ENCODE assay signal across 12 mouse cellular contexts in the genomic region with DNA sequence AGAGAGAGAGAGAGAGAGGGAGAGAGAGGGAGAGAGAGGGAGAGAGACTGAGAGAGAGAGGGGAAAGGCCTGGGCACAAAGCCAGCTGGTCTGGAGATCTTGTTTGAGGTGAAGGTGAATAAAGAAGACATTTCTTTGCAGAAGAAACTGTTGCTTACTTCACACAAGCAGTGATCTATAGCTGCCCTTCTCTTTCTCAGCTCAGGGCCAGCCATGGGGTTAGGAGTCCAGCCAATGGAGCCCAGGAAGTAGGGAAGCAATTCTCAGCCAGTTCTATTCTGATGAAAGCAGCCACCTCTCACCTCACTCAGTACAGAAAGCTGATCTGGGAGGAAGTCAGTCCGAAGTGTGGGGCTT. TPM values are rescaled to one million over a fixed set of nuclear protein-coding genes. Genes with fewer than 3 reads are reported as not detected.
A peak's percentile ranks its signal among the peaks of the same experiment; 100 is the strongest.
DNase-seq lines count a peak whose midpoint lies in the region; ATAC-seq and TF ChIP-seq lines count a peak whose summit lies in the region.
"Had no signal": no experiment of that assay in that cellular context is flagged by ENCODE, and none has a peak within 500 bp of the region (broad histone marks: within the 10 kb centered on the region; RNA-seq: fewer than 3 reads in every experiment).

No protein-coding gene starts in this region.

- TF ChIP-seq EP300 in lung, postnatal 0 days (IDR thresholded peaks at IDR 0.05): no peak

- ATAC-seq in lung, embryonic 14.5 days (ENCODE audit: insufficient read depth): no peak
- ATAC-seq in lung, postnatal 0 days: no peak
- ATAC-seq in intestine, postnatal 0 days: no peak
- ATAC-seq: Patski had no signal

- no peak overlapping the region for H3K4me3 ChIP-seq in lung, embryonic 14.5 days (ENCODE audit: low read depth, low read length)
- H3K4me3 ChIP-seq in lung, postnatal 0 days (ENCODE audit: low read depth, low read length): no peak overlapping the region
- H3K4me3 ChIP-seq in embryonic facial prominence, embryonic 10.5 days: no peak overlapping the region
- no peak overlapping the region for H3K4me3 ChIP-seq in intestine, postnatal 0 days (ENCODE audit: low read depth, low read length)
- H3K4me3 ChIP-seq: forebrain, embryonic 12.5 days; heart, embryonic 15.5 days had no signal

- DNase-seq in cerebellum, postnatal 14 days: peak; percentile 5 to 26
- DNase-seq in cerebellum, adult 9-11 months: no peak
- peak; percentile 4 for DNase-seq in lung, embryonic 14.5 days
- no peak for DNase-seq in lung, postnatal 0 days (ENCODE audit: low spot score)
- DNase-seq in embryonic facial prominence, embryonic 10.5 days (ENCODE audit: low spot score): no peak
- peak; percentile 26 for DNase-seq in neural tube, embryonic 10.5 days (ENCODE audit: extremely low spot score, low spot score)
- no peak for DNase-seq in natural killer cell, adult 2 months (ENCODE audit: low spot score in 2 of 2)

- no peaks in the 10 kb centered on the region for H3K4me1 ChIP-seq in lung, embryonic 14.5 days (ENCODE audit: insufficient read depth)
- no peaks in the 10 kb centered on the region for H3K4me1 ChIP-seq in lung, postnatal 0 days (ENCODE audit: insufficient read depth, low read depth, low read length)
- H3K4me1 ChIP-seq in embryonic facial prominence, embryonic 10.5 days: 0 out of 2 replicates have a peak, but pooled peaks cover 11% of the 10 kb centered on the region
- H3K4me1 ChIP-seq in intestine, postnatal 0 days (replicated peaks; ENCODE audit: control insufficient read depth, insufficient read depth, low read length): no peaks in the 10 kb centered on the region
- H3K4me1 ChIP-seq: heart, embryonic 15.5 days had no signal

- WGBS in lung, embryonic 14.5 days: 21% methylated on average over 1 of the region's 1 CpGs
- 15% methylated on average over 1 of the region's 1 CpGs for WGBS in lung, postnatal 0 days
- WGBS in embryonic facial prominence, embryonic 10.5 days: 28% methylated on average over 1 of the region's 1 CpGs
- WGBS in intestine, postnatal 0 days: 36% methylated on average over 1 of the region's 1 CpGs

- no peak overlapping the region for H3K4me2 ChIP-seq in lung, embryonic 14.5 days
- no peak overlapping the region for H3K4me2 ChIP-seq in lung, postnatal 0 days (replicated peaks; ENCODE audit: low read depth, low read length)
- no peak overlapping the region for H3K4me2 ChIP-seq in intestine, postnatal 0 days (replicated peaks; ENCODE audit: low read depth)
- H3K4me2 ChIP-seq: forebrain, embryonic 12.5 days; heart, embryonic 15.5 days; liver, embryonic 11.5 days had no signal

- H3K9me3 ChIP-seq in lung, embryonic 14.5 days (ENCODE audit: low read depth, low read length): no peaks in the 10 kb centered on the region
- no peaks in the 10 kb centered on the region for H3K9me3 ChIP-seq in lung, postnatal 0 days (ENCODE audit: low read length)
- no peaks in the 10 kb centered on the region for H3K9me3 ChIP-seq in embryonic facial prominence, embryonic 10.5 days
- no peaks in the 10 kb centered on the region for H3K9me3 ChIP-seq in intestine, postnatal 0 days (ENCODE audit: control insufficient read depth)
- H3K9me3 ChIP-seq: forebrain, embryonic 12.5 days; heart, embryonic 15.5 days had no signal

- H3K9ac ChIP-seq in lung, embryonic 14.5 days: no peak overlapping the region
- no peak overlapping the region for H3K9ac ChIP-seq in lung, postnatal 0 days (replicated peaks; ENCODE audit: low read depth)
- H3K9ac ChIP-seq in intestine, postnatal 0 days (ENCODE audit: low read depth, low read length): no peak overlapping the region
- H3K9ac ChIP-seq: forebrain, embryonic 12.5 days; heart, embryonic 15.5 days had no signal

- TF ChIP-seq CTCF in lung, embryonic 14.5 days (IDR thresholded peaks at IDR 0.05; ENCODE audit: low read depth): no peak
- no peak for TF ChIP-seq CTCF in lung, postnatal 0 days (IDR thresholded peaks at IDR 0.05)
- TF ChIP-seq CTCF in intestine, postnatal 0 days (IDR thresholded peaks at IDR 0.05; ENCODE audit: low read depth): no peak

- no peaks in the 10 kb centered on the region for H3K27me3 ChIP-seq in lung, embryonic 14.5 days (ENCODE audit: insufficient read depth, low read length)
- no peaks in the 10 kb centered on the region for H3K27me3 ChIP-seq in lung, postnatal 0 days (replicated peaks; ENCODE audit: insufficient read depth, low read length)
- no peaks in the 10 kb centered on the region for H3K27me3 ChIP-seq in embryonic facial prominence, embryonic 10.5 days (replicated peaks; ENCODE audit: low read depth, poor library complexity, severe bottlenecking)
- H3K27me3 ChIP-seq in intestine, postnatal 0 days (replicated peaks; ENCODE audit: control insufficient read depth, insufficient read depth, low read length): no peaks in the 10 kb centered on the region
- H3K27me3 ChIP-seq: forebrain, embryonic 12.5 days; heart, embryonic 15.5 days had no signal

- H3K36me3 ChIP-seq in lung, embryonic 14.5 days (ENCODE audit: insufficient read depth): no peaks in the 10 kb centered on the region
- no peaks in the 10 kb centered on the region for H3K36me3 ChIP-seq in lung, postnatal 0 days (ENCODE audit: insufficient read depth, low read length)
- no peaks in the 10 kb centered on the region for H3K36me3 ChIP-seq in embryonic facial prominence, embryonic 10.5 days (replicated peaks)
- no peaks in the 10 kb centered on the region for H3K36me3 ChIP-seq in intestine, postnatal 0 days (ENCODE audit: control insufficient read depth, insufficient read depth)
- H3K36me3 ChIP-seq: forebrain, embryonic 12.5 days; heart, embryonic 15.5 days had no signal

- no peak overlapping the region for H3K27ac ChIP-seq in lung, embryonic 14.5 days (ENCODE audit: low read depth)
- H3K27ac ChIP-seq in lung, postnatal 0 days (ENCODE audit: low read length): no peak overlapping the region
- peak overlapping the region; percentile 16; the same call in 1 of the 2 replicates for H3K27ac ChIP-seq in embryonic facial prominence, embryonic 10.5 days (replicated peaks)
- H3K27ac ChIP-seq in intestine, postnatal 0 days (ENCODE audit: low read depth, low read length): no peak overlapping the region
- H3K27ac ChIP-seq: forebrain, embryonic 12.5 days; heart, embryonic 15.5 days had no signal

RNA-seq across cellular contexts. Expression of a gene that starts 41.2 kb away (rescaled TPM):
- polyA plus RNA-seq in lung, embryonic 14.5 days (2014; fragmentation: Nextera tagmentation; extraction: Ambion mirVana): 4.3 and 4.4 TPM in 2 replicates
- 6.6 TPM in 2 replicates for polyA plus RNA-seq in lung, postnatal 0 days (2015; fragmentation: Nextera tagmentation; extraction: Ambion mirVana)
- polyA plus RNA-seq in embryonic facial prominence, embryonic 10.5 days (2016; fragmentation: Nextera tagmentation; extraction: Ambion mirVana): 7.2 and 11.4 TPM in 2 replicates
- 1.4 and 1.5 TPM in 2 replicates for polyA plus RNA-seq in intestine, postnatal 0 days (2015; fragmentation: Nextera tagmentation; extraction: Ambion mirVana)
- polyA plus RNA-seq: Patski had no signal

Comparison
In these comparisons a context has a peak if more than half of its experiments do, and no peak if none do; other contexts are left out.
1. DNase-seq: peak in cerebellum, postnatal 14 days (2 of 2), lung, embryonic 14.5 days (single experiment) and neural tube, embryonic 10.5 days (single experiment); none in cerebellum, adult 9-11 months (single experiment), lung, postnatal 0 days (single experiment), embryonic facial prominence, embryonic 10.5 days (single experiment) and natural killer cell, adult 2 months (0 of 2).